Mouse (Mus musculus): Measurements from ENCODE around the gene Nuak2. TPM values are rescaled to one million over a fixed set of nuclear protein-coding genes. Genes with fewer than 3 reads are reported as not detected.

Gene Nuak2
- polyA plus RNA-seq, 1 experiment from 2014 or later = 38.0 TPM

DNA sequence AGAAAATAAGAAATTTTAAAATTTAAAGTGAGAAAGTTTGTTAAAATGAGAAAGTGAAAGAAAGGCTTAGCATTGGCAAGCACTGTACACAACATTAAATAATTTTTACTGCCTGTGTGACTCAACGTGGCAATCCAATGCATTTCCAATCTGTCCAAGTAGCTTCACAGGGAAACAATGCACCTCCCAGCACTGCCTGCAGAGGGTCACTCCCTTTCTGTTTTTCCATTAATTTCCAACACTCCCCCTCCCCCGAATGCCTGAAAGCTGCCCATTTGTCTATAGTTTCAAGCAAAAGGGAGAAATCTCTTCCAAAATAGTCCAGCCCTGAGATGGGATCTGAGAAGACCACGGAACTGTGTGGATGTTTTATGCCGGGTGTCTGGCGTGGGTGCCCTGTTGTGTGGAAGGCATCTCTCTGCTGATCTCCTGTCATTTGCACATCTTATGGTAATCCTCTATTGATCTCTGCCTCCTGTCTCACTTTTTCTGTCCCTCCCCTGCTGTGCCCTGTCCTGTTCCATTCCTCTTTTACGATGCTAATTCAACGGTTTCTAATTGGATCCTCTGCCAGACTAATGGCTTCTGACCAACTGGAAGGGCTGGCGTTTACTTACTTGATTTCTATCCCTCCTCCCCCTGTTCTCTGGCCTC is 34.3 kb upstream of the Nuak2 start:
- H3K27me3 ChIP-seq (ENCODE audit: control insufficient read depth, insufficient read depth, low read length) = no peaks in the 10 kb centered on the region
- H3K4me3 ChIP-seq (replicated peaks; ENCODE audit: low read depth, low read length) = no peak overlapping the region
- no peak overlapping the region for H3K9ac ChIP-seq (replicated peaks; ENCODE audit: low read length)
- H3K9me3 ChIP-seq (ENCODE audit: control insufficient read depth, low read length) = no peaks in the 10 kb centered on the region
- WGBS = 4% methylated on average over 8 of the region's 8 CpGs
- DNase-seq (peak; percentile 63), ATAC-seq (ENCODE audit: low FRiP score, low TSS enrichment) (0 out of 2 replicates have a peak, but pooled peaks have one; percentile 48)
- peaks cover 32% of the 10 kb centered on the region for H3K4me1 ChIP-seq (ENCODE audit: control insufficient read depth, insufficient read depth, low read length)
- peak overlapping the region; percentile 60 for H3K27ac ChIP-seq (replicated peaks; ENCODE audit: low read depth, low read length)
- H3K36me3 ChIP-seq (ENCODE audit: control insufficient read depth, insufficient read depth, low read length) = no peaks in the 10 kb centered on the region
- H3K4me2 ChIP-seq (ENCODE audit: low read length) = peak overlapping the region; percentile 19

DNA sequence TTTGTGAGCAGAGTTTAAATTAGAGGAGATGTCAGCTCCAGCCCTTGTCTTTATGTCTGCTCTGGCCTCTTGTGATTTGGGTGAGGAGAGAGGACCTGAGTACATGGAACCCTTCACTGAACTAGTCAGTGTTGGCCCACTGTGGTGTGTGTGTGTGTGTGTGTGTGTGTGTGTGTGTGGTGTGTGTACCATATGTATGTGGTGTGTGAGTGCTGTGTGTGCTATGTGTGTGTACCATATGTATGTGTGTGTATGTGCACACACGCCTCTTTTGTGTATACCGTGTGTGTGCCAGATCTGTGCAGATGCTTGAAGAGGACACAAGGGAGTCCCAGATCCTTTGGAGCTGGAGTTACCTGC is 33.8 kb upstream of the Nuak2 start:
- 0 out of 2 replicates have a peak, but pooled peaks have one; percentile 9 for ATAC-seq (ENCODE audit: low FRiP score, low TSS enrichment)
- H3K27ac ChIP-seq (replicated peaks; ENCODE audit: low read depth, low read length) = peak overlapping the region; percentile 72
- 81% methylated on average over 2 of the region's 2 CpGs for WGBS

DNA sequence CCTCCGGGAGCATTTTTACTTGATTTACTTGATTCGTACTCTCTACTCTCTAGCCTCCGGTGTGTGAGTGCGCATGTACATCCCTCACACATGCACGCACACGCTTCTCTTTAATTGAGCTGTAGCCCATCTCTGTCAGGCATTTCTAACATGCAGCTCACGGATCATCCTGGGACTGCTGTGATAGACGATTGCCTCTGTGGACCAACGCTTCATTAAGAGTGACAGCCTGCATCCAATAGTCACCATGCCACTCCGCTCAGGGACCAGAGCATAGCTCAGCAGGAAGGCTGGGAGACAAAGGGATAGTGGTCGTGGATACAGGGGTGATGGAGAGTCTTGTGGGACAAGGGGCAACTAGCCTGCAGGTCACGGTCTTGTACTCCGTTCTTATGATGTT is 32.9 kb upstream of the Nuak2 start:
- Histone ChIP-seq H3K4me3 (replicated peaks; ENCODE audit: low read depth, low read length) (no peak overlapping the region), H3K27me3 (ENCODE audit: control insufficient read depth, insufficient read depth, low read length) (no peaks in the 10 kb centered on the region), H3K4me1 (ENCODE audit: control insufficient read depth, insufficient read depth, low read length) (peaks cover 39% of the 10 kb centered on the region), H3K9ac (replicated peaks; ENCODE audit: low read length) (no peak overlapping the region), H3K36me3 (ENCODE audit: control insufficient read depth, insufficient read depth, low read length) (no peaks in the 10 kb centered on the region), H3K27ac (replicated peaks; ENCODE audit: low read depth, low read length) (peak overlapping the region; percentile 72), H3K9me3 (ENCODE audit: control insufficient read depth, low read length) (no peaks in the 10 kb centered on the region), H3K4me2 (ENCODE audit: low read length) (0 out of 2 replicates have a peak overlapping the region, but pooled peaks have one; percentile 6)
- peak; percentile 78 for DNase-seq
- 9% methylated on average over 13 of the region's 13 CpGs for WGBS
- peak; percentile 47 for ATAC-seq (ENCODE audit: low FRiP score, low TSS enrichment)

More for the DNA sequence above, 33.8 kb upstream of the Nuak2 start:
- no peak overlapping the region for H3K4me3 ChIP-seq (replicated peaks; ENCODE audit: low read depth, low read length)
- H3K9ac ChIP-seq (replicated peaks; ENCODE audit: low read length) = no peak overlapping the region
- no peaks in the 10 kb centered on the region for H3K27me3 ChIP-seq (ENCODE audit: control insufficient read depth, insufficient read depth, low read length)
- no peaks in the 10 kb centered on the region for H3K36me3 ChIP-seq (ENCODE audit: control insufficient read depth, insufficient read depth, low read length)
- no peak for DNase-seq
- H3K4me2 ChIP-seq (ENCODE audit: low read length) = no peak overlapping the region
- H3K9me3 ChIP-seq (ENCODE audit: control insufficient read depth, low read length) = no peaks in the 10 kb centered on the region
- peaks cover 32% of the 10 kb centered on the region for H3K4me1 ChIP-seq (ENCODE audit: control insufficient read depth, insufficient read depth, low read length)

DNA sequence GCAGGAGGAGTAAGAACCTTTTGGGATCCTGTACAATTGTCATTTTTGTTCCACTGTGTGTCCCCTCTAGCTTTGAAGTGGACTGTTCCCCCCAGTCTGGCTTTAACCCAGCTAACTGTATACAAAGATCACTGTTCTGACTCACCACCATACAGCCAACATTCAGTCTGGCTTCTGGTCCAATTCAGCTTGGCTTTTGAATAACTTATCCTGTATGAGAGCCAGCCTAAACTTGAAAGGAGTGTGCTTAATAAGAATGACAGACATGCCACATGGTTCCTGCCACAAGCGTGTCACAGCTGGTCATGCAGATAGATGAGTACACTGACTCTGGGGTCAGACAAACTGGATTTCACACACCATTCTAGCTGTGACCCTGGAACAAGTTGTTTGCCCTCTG is 29.2 kb upstream of the Nuak2 start:
- no peak for DNase-seq

DNA sequence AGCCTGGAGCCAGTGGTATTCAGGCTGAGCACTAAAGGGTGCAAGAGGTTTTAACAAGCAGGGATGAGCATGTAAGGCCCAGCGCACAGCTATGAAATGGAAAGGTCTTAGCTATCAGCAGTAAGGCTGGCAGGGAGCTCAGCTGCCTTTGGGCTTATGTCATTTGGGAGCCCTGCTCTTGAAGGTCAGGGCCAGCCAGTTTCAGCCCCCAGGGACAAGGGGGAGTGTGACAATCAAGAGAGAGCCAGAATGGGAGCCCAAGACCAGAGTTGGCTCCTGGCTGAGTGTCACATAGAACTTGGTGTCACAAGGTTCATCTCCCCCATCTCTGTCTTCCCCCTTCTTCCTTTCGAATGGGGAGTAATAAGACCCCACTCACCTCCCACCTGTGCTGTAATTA is 28.5 kb upstream of the Nuak2 start:
- no peak for ATAC-seq (ENCODE audit: low FRiP score, low TSS enrichment)
- no peaks in the 10 kb centered on the region for H3K9me3 ChIP-seq (ENCODE audit: control insufficient read depth, low read length)
- no peak overlapping the region for H3K9ac ChIP-seq (replicated peaks; ENCODE audit: low read length)
- H3K4me2 ChIP-seq (ENCODE audit: low read length) = no peak overlapping the region
- no peaks in the 10 kb centered on the region for H3K36me3 ChIP-seq (ENCODE audit: control insufficient read depth, insufficient read depth, low read length)
- H3K27me3 ChIP-seq (ENCODE audit: control insufficient read depth, insufficient read depth, low read length) = no peaks in the 10 kb centered on the region
- H3K4me3 ChIP-seq (replicated peaks; ENCODE audit: low read depth, low read length) = no peak overlapping the region
- peaks cover 60% of the 10 kb centered on the region for H3K4me1 ChIP-seq (ENCODE audit: control insufficient read depth, insufficient read depth, low read length)
- no peak for DNase-seq
- WGBS = 63% methylated on average over 2 of the region's 2 CpGs
- H3K27ac ChIP-seq (replicated peaks; ENCODE audit: low read depth, low read length) = peak overlapping the region; percentile 45; the same call in 1 of the 2 replicates

More for the DNA sequence above, 29.2 kb upstream of the Nuak2 start:
- 88% methylated on average over 1 of the region's 1 CpGs for WGBS
- no peak overlapping the region for H3K27ac ChIP-seq (replicated peaks; ENCODE audit: low read depth, low read length)
- H3K36me3 ChIP-seq (ENCODE audit: control insufficient read depth, insufficient read depth, low read length) = no peaks in the 10 kb centered on the region
- H3K4me2 ChIP-seq (ENCODE audit: low read length) = no peak overlapping the region
- no peaks in the 10 kb centered on the region for H3K9me3 ChIP-seq (ENCODE audit: control insufficient read depth, low read length)
- no peak for ATAC-seq (ENCODE audit: low FRiP score, low TSS enrichment)
- H3K4me1 ChIP-seq (ENCODE audit: control insufficient read depth, insufficient read depth, low read length) = peaks cover 61% of the 10 kb centered on the region
- H3K27me3 ChIP-seq (ENCODE audit: control insufficient read depth, insufficient read depth, low read length) = no peaks in the 10 kb centered on the region
- no peak overlapping the region for H3K4me3 ChIP-seq (replicated peaks; ENCODE audit: low read depth, low read length)
- H3K9ac ChIP-seq (replicated peaks; ENCODE audit: low read length) = no peak overlapping the region

DNA sequence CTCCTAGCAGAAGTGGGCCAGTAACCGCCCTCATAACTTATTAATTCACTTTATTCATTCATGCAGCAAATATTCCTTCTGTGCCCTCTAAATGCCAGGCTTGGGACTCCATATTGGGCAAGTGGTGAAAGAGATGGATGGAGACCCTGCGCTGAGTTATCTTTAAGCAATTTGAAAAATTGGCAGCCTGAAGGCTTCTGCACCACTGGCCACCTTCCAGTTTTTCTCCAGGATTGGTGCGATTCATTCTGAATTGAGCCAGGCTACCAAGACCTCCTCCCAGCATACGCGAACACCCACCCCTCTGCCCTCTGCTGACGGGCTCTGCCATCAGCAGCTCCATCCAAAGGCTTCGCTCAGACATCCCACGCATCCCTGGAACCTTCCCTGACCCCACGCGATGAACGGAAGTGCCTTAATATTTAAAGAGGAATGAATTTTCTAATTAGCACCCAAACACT is 27.9 kb upstream of the Nuak2 start:
- WGBS = 6% methylated on average over 11 of the region's 11 CpGs
- H3K4me3 ChIP-seq (replicated peaks; ENCODE audit: low read depth, low read length) = no peak overlapping the region
- peak overlapping the region; percentile 45; the same call in 1 of the 2 replicates for H3K27ac ChIP-seq (replicated peaks; ENCODE audit: low read depth, low read length)
- H3K9me3 ChIP-seq (ENCODE audit: control insufficient read depth, low read length) = no peaks in the 10 kb centered on the region
- H3K27me3 ChIP-seq (ENCODE audit: control insufficient read depth, insufficient read depth, low read length) = no peaks in the 10 kb centered on the region
- H3K36me3 ChIP-seq (ENCODE audit: control insufficient read depth, insufficient read depth, low read length) = no peaks in the 10 kb centered on the region
- ATAC-seq (ENCODE audit: low FRiP score, low TSS enrichment) (no peak), DNase-seq (peak; percentile 75)
- H3K4me1 ChIP-seq (ENCODE audit: control insufficient read depth, insufficient read depth, low read length) = peaks cover 60% of the 10 kb centered on the region
- H3K4me2 ChIP-seq (ENCODE audit: low read length) = peak overlapping the region; percentile 11; the same call in 1 of the 2 replicates
- no peak overlapping the region for H3K9ac ChIP-seq (replicated peaks; ENCODE audit: low read length)

DNA sequence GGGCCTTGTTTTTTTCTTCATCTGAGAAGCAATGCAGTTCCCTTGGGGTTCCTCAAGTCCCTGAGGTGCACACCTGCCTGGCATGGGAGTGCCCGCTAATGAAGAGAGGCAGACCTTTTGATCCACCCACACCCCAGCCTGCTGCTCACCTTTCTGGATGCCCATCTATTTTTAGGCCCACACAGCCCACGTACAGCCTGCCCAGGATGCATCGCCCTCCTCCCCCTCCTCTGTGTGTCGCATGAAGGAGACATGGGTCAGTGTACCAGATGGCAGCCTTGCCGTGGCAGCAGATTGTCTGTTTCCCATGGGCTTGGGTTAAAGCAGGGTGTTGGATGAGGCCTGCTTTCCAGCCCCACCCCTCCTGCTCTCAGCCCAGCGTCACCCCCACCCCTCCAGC is 26.0 kb upstream of the Nuak2 start:
- H3K27me3 ChIP-seq (ENCODE audit: control insufficient read depth, insufficient read depth, low read length) = no peaks in the 10 kb centered on the region
- ATAC-seq (ENCODE audit: low FRiP score, low TSS enrichment) (peak; percentile 24; the same call in 1 of the 2 replicates), DNase-seq (no peak)
- no peak overlapping the region for H3K4me2 ChIP-seq (ENCODE audit: low read length)
- H3K9ac ChIP-seq (replicated peaks; ENCODE audit: low read length) = no peak overlapping the region
- H3K9me3 ChIP-seq (ENCODE audit: control insufficient read depth, low read length) = no peaks in the 10 kb centered on the region
- no peaks in the 10 kb centered on the region for H3K36me3 ChIP-seq (ENCODE audit: control insufficient read depth, insufficient read depth, low read length)
- WGBS = 51% methylated on average over 6 of the region's 6 CpGs
- no peak overlapping the region for H3K4me3 ChIP-seq (replicated peaks; ENCODE audit: low read depth, low read length)
- peaks cover 51% of the 10 kb centered on the region for H3K4me1 ChIP-seq (ENCODE audit: control insufficient read depth, insufficient read depth, low read length)
- H3K27ac ChIP-seq (replicated peaks; ENCODE audit: low read depth, low read length) = peak overlapping the region; percentile 72; the same call in 1 of the 2 replicates

DNA sequence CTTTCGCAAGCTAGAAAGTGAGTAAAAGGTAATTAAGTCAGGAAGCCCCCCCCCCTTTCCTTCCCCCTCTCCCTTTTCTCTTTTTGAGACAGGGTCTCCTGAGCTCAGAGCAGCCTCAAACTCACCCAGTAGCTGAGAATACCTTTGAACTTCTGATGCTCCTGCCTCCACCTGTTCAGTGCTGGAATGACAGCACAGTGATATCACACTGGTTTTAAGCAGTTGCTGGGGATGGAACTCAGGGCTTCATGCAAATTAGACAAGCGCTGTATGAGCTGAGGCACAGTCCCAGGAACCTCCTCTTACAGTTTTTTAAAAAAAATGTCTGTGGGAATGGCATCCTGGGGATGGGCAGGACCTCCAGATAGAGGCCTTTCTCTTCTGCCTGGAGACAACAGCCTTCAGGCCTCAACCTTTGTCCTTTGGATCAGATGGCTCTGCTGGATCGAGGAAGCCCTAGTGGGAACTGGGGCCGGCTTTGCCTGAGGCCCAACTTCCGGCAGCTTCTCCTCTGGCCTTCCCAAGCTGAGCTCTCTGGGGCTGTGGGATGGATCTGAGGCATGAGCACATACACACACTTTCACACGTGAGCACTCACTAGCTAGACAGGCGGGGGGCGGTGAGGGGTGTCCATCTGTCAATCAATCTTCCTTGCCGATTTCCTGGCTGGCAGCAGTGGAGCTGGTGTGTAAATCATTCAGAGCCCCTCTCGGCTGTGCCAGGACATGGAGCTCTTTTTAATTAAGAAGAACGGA is 24.8 kb upstream of the Nuak2 start:
- DNase-seq (peak; percentile 67), ATAC-seq (ENCODE audit: low FRiP score, low TSS enrichment) (peak; percentile 35; the same call in 1 of the 2 replicates)
- H3K36me3 ChIP-seq (ENCODE audit: control insufficient read depth, insufficient read depth, low read length) = no peaks in the 10 kb centered on the region
- peaks cover 59% of the 10 kb centered on the region for H3K4me1 ChIP-seq (ENCODE audit: control insufficient read depth, insufficient read depth, low read length)
- no peak overlapping the region for H3K4me2 ChIP-seq (ENCODE audit: low read length)
- no peak overlapping the region for H3K4me3 ChIP-seq (replicated peaks; ENCODE audit: low read depth, low read length)
- peak overlapping the region; percentile 72 for H3K27ac ChIP-seq (replicated peaks; ENCODE audit: low read depth, low read length)
- H3K9me3 ChIP-seq (ENCODE audit: control insufficient read depth, low read length) = no peaks in the 10 kb centered on the region
- H3K27me3 ChIP-seq (ENCODE audit: control insufficient read depth, insufficient read depth, low read length) = no peaks in the 10 kb centered on the region
- WGBS = 23% methylated on average over 11 of the region's 11 CpGs
- H3K9ac ChIP-seq (replicated peaks; ENCODE audit: low read length) = no peak overlapping the region
